Mouse (Mus musculus) heart, embryonic 16.5 days (tissue): ENCODE data around the gene Prlr. TPM values are rescaled to one million over a fixed set of nuclear protein-coding genes. Genes with fewer than 3 reads are reported as not detected.

ENCODE experiments used
- ATAC-seq: fragments of 200-750 bp; cut with Nextera tagmentation; replicated peaks from 2 replicates; pipeline ENCODE4 v1.8.0; 2017; ENCODE audit warnings: moderate number of reproducible peaks; ENCODE audit not compliant: insufficient read depth, low FRiP score; ENCODE audit errors: extremely low read depth
- H3K27ac ChIP-seq: fragments of 300-500 bp; sonication (generic); 2 replicates; pipeline ENCODE4 v1.5.1; 2014; ENCODE audit warnings: mild to moderate bottlenecking, low read length, control low read depth, moderate library complexity
- H3K27me3 ChIP-seq: fragments of 300-500 bp; sonication (generic); 2 replicates; pipeline ENCODE4 v1.6.1; 2014; ENCODE audit warnings: low read length, mixed read lengths; ENCODE audit not compliant: control insufficient read depth, insufficient read depth
- H3K36me3 ChIP-seq: fragments of 300-500 bp; sonication (generic); 2 replicates; pipeline ENCODE4 v1.6.1; 2014; ENCODE audit not compliant: control insufficient read depth, insufficient read depth
- H3K4me1 ChIP-seq: fragments of 300-500 bp; sonication (generic); 2 replicates; pipeline ENCODE4 v1.6.1; 2014; ENCODE audit warnings: low read length, mixed read lengths; ENCODE audit not compliant: control insufficient read depth, insufficient read depth
- H3K4me2 ChIP-seq: fragments of 300-500 bp; sonication (generic); 2 replicates; pipeline ENCODE4 v1.6.1; 2014; ENCODE audit warnings: low read depth, mild to moderate bottlenecking, control low read depth, low read length
- H3K4me3 ChIP-seq: fragments of 300-500 bp; sonication (generic); 2 replicates; pipeline ENCODE4 v1.5.1; 2014; ENCODE audit warnings: mild to moderate bottlenecking, control low read depth, low read length
- H3K9ac ChIP-seq: fragments of 300-500 bp; sonication (generic); 2 replicates; pipeline ENCODE4 v1.6.1; 2014; ENCODE audit warnings: low read length, control low read depth
- H3K9me3 ChIP-seq: fragments of 300-500 bp; sonication (generic); replicated peaks from 2 replicates; pipeline ENCODE4 v1.6.1; 2016; ENCODE audit warnings: low read length; ENCODE audit not compliant: control insufficient read depth
- WGBS: fragments of 180-500 bp; shearing (Covaris S2); extraction: QIAGEN DNeasy Blood & Tissue Kit; methylation state at CpG from one replicate; pipeline ENCODE4 v1.1.7; 2014; 5-methylcytosine and 5-hydroxymethylcytosine counted together
- polyA plus RNA-seq: library from polyadenylated mRNA; unstranded; fragments of >200 nt; fragmentation: Nextera tagmentation; extraction: Ambion mirVana; gene quantifications from 2 replicates; pipeline ENCODE4 v1.2.1, GENCODE M21; 2015

Gene Prlr
- polyA plus RNA-seq, 1 experiment from 2014 or later: 1.3 TPM

DNA sequence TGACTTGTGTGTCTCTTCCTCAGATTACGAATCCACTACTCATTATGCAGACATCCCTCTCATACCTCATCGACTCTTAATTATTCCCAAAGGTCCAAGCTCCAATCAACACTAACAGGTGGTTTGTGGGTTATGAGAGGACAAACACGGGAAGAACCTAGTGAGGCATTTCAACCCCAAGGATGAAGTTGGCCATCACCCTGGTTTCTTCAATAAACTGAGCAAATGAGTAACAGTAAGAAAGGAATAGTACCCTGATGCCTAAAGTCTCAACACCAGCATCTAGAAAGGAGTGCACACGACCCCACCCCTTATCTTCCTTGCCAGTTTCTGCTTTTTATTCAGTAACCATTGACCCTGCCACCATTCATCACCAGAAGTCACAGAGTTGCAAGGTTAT is 100.4 kb downstream of the Prlr start:
- no peaks in the 10 kb centered on the region for H3K9me3 ChIP-seq
- H3K4me2 ChIP-seq: no peak overlapping the region
- H3K9ac ChIP-seq: no peak overlapping the region
- no peaks in the 10 kb centered on the region for H3K4me1 ChIP-seq
- H3K4me3 ChIP-seq: no peak overlapping the region
- no peak for ATAC-seq
- H3K27me3 ChIP-seq: no peaks in the 10 kb centered on the region
- H3K27ac ChIP-seq: no peak overlapping the region
- WGBS: 74% methylated on average over 4 of the region's 4 CpGs
- no peaks in the 10 kb centered on the region for H3K36me3 ChIP-seq

DNA sequence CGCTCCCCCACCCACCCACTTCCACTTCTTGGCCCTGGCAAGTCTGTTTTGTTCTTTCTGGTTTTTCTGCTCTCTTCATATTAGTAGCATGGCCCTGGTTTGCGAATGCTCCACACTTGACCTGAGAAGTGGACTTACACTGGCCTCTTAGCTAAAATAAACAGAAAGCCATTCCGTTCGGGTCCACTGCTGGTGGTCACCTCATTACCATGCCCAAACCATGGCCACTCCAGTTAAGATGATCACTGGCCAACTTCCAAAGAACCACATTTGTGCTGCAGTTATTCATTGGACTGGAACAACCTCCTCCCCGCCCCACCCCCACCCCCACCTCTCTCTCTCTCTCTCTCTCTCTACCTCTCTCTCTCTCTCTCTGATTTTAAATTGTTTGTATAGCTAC is 104.5 kb downstream of the Prlr start:
- no peaks in the 10 kb centered on the region for H3K36me3 ChIP-seq
- no peak overlapping the region for H3K4me3 ChIP-seq
- no peaks in the 10 kb centered on the region for H3K27me3 ChIP-seq
- 82% methylated on average over 5 of the region's 5 CpGs for WGBS
- no peak overlapping the region for H3K27ac ChIP-seq
- H3K4me2 ChIP-seq: no peak overlapping the region
- no peak overlapping the region for H3K9ac ChIP-seq
- H3K9me3 ChIP-seq: no peaks in the 10 kb centered on the region
- no peaks in the 10 kb centered on the region for H3K4me1 ChIP-seq
- no peak for ATAC-seq

DNA sequence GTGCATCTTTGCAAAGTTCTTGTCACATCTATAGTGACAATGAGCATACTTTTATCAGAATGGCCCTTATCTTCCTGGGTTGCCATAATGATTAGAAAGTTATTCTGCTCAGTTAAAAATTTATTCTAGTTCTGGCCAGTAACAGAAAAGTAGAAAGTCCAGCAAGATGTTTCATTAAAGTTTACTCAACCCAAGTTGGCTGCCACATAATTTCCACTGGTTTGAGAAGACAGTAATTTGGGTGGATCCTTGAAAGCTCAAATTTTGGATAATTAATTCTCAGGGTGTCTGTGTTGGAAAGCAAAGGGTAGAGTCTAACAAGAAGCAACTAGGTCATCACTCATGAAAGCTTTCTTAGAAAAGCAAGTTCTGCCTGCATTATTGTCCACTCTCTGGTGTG is 106.6 kb downstream of the Prlr start:
- Histone ChIP-seq H3K9me3 (no peaks in the 10 kb centered on the region), H3K4me3 (no peak overlapping the region), H3K36me3 (no peaks in the 10 kb centered on the region), H3K27ac (no peak overlapping the region), H3K27me3 (no peaks in the 10 kb centered on the region), H3K4me2 (no peak overlapping the region), H3K4me1 (no peaks in the 10 kb centered on the region), H3K9ac (no peak overlapping the region)
- no peak for ATAC-seq

- no peak overlapping the region for H3K4me2 ChIP-seq
- H3K36me3 ChIP-seq: no peaks in the 10 kb centered on the region
- H3K27ac ChIP-seq: no peak overlapping the region
- H3K27me3 ChIP-seq: no peaks in the 10 kb centered on the region
- H3K9me3 ChIP-seq: no peaks in the 10 kb centered on the region
- no peaks in the 10 kb centered on the region for H3K4me1 ChIP-seq
- no peak overlapping the region for H3K4me3 ChIP-seq
- no peak overlapping the region for H3K9ac ChIP-seq
- no peak for ATAC-seq
- WGBS: 85% methylated on average over 1 of the region's 1 CpGs
These were observed 119.5 kb downstream of the Prlr start for GRCm38 (mm10) chr15:10296570-10296969.

GRCm38 (mm10) chr15:10298058-10298457 is 121.0 kb downstream of the Prlr start:
- Histone ChIP-seq H3K4me2 (no peak overlapping the region), H3K9ac (no peak overlapping the region), H3K4me1 (no peaks in the 10 kb centered on the region), H3K27me3 (no peaks in the 10 kb centered on the region), H3K36me3 (no peaks in the 10 kb centered on the region), H3K27ac (no peak overlapping the region), H3K4me3 (no peak overlapping the region), H3K9me3 (no peaks in the 10 kb centered on the region)
- WGBS: 33% methylated on average over 1 of the region's 1 CpGs
- ATAC-seq: no peak

- H3K9ac ChIP-seq: no peak overlapping the region
- ATAC-seq: no peak
- H3K27me3 ChIP-seq: no peaks in the 10 kb centered on the region
- H3K27ac ChIP-seq: no peak overlapping the region
- H3K36me3 ChIP-seq: no peaks in the 10 kb centered on the region
- H3K4me3 ChIP-seq: no peak overlapping the region
- WGBS: 77% methylated on average over 3 of the region's 3 CpGs
- no peaks in the 10 kb centered on the region for H3K9me3 ChIP-seq
- no peak overlapping the region for H3K4me2 ChIP-seq
- H3K4me1 ChIP-seq: no peaks in the 10 kb centered on the region
These were observed 122.4 kb downstream of the Prlr start for GRCm38 (mm10) chr15:10299467-10299866.

DNA sequence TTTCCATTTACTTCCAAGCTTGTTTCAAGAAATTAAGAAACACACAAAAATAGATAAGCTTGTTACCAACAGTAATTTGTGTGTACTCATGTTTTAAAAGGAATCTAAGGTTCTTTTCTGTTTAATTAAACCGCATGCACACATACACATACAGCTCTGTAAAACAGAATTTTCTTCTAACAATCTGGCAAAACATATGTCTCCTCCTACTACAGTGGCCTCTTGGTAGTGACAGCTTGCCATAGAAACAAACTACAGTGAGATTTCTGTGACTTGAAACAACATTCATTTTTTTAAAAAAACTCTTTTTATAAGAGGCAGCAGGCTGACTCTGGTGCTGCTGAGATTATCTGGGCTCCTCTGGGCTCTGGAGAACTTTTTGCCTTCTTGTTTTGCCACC is 129.4 kb downstream of the Prlr start:
- ATAC-seq: no peak
- no peaks in the 10 kb centered on the region for H3K27me3 ChIP-seq
- H3K4me2 ChIP-seq: no peak overlapping the region
- no peaks in the 10 kb centered on the region for H3K9me3 ChIP-seq
- H3K9ac ChIP-seq: no peak overlapping the region
- no peaks in the 10 kb centered on the region for H3K36me3 ChIP-seq
- no peak overlapping the region for H3K4me3 ChIP-seq
- no peaks in the 10 kb centered on the region for H3K4me1 ChIP-seq
- H3K27ac ChIP-seq: no peak overlapping the region
- WGBS: 97% methylated on average over 1 of the region's 1 CpGs

GRCm38 (mm10) chr15:10311826-10312225 is 134.8 kb downstream of the Prlr start:
- 68% methylated on average over 5 of the region's 5 CpGs for WGBS
- no peaks in the 10 kb centered on the region for H3K9me3 ChIP-seq
- no peak overlapping the region for H3K9ac ChIP-seq
- no peaks in the 10 kb centered on the region for H3K27me3 ChIP-seq
- no peak overlapping the region for H3K4me3 ChIP-seq
- no peak for ATAC-seq
- no peaks in the 10 kb centered on the region for H3K36me3 ChIP-seq
- H3K27ac ChIP-seq: no peak overlapping the region
- no peak overlapping the region for H3K4me2 ChIP-seq
- no peaks in the 10 kb centered on the region for H3K4me1 ChIP-seq

DNA sequence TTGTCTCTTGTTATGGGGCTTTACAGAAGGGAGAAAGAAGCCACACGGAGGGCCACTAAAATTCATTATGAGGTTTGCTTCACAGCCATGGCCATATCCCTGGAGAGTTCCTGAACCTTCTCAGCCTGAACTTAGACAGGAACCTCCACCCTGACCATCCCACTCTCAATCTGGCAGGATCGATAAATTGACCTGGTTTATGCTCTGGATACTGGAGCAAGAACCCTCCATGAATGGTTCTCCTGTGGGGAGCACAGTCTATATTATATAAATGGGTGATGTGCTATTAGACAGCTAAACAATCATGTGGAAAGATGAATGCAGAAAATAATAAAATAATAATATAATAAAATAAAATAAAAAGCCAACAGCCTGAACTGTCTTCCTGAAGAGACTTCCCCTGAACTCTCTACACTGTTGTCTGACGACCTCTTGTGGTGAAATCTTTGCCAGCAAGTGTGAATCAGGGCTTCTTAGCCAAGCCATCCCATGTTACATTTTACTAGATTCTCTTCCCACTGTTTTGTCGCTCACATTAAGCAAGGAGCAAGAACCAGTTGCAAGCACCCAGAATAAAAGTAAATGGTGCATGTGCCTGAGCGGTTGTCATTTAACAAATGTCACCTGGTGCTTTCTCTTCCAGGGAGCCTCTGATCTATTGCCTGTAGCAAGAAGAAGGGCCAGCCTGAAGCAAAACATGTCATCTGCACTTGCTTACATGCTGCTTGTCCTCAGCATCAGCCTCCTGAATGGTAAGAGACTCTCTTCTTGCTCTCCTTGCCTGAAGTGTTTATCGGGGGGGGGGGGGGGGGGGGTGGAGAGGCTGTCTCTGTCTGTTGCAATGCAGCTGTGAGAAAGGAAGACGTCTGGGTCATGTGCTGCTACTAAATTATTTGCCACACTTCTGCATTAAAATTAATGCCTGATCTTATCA is 136.8 kb downstream of the Prlr start:
- Histone ChIP-seq H3K4me3 (no peak overlapping the region), H3K9ac (no peak overlapping the region), H3K27ac (no peak overlapping the region), H3K4me1 (no peaks in the 10 kb centered on the region), H3K9me3 (no peaks in the 10 kb centered on the region), H3K27me3 (no peaks in the 10 kb centered on the region), H3K4me2 (no peak overlapping the region), H3K36me3 (no peaks in the 10 kb centered on the region)
- no peak for ATAC-seq
- 47% methylated on average over 6 of the region's 7 CpGs for WGBS
